Mouse (Mus musculus) brain, adult 10 weeks (tissue): Measurements from ENCODE around the gene Enox1. TPM values are rescaled to one million over a fixed set of nuclear protein-coding genes. Genes with fewer than 3 reads are reported as not detected.

ENCODE experiments used
- polyA plus RNA-seq: library from polyadenylated mRNA; stranded (reverse); fragments of 350-450 nt; fragmentation: Illumina TruSeq; extraction: RNeasy Lipid Tissue Mini Kit (QIAGEN cat#74804); gene quantifications from one replicate; pipeline ENCODE4 v1.2.3, GENCODE M21; 2015; ENCODE audit warnings: low read depth, low replicate concordance

The Enox1 gene
- polyA plus RNA-seq: 23.8 TPM

DNA sequence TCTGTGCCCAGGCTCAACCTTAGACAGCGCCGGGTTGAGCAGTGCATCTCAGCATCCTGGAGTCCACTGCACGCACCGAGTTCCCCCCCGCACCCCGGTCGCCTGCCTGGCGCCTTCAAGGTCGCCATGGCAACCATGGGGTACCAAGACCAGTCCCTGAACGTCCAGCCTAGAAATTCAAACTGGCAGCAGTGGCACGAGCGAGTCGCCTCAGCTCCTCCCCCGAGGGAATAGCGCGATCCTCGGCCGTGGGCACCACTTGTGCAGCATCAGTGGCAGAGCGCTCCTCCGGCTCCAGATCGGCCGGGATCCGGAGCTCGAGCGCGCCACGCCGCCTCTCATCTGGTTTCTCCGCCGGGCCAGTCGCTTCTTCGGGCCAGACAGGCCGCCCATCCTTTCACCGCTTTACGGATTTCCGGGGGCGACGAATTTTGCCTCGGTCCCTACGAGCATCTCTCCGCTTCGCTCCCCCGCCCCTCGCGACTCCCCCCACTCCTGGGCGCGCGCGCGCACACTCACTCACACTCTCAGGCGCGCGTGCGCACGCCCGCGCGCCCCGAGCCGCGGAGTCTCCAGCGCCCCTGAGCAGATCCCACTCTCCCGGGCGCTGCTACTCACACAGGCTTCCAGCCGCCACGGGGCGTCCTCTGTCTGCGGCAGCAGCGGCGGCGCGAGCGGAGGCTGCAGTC is at the start of gene Enox1:
Gene Enox1 (plus strand): TSS at position 542 of the 689 bp plus-strand sequence.

Other genes with a start within 250 kb of the Enox1 start
- 5.5 TPM for gene Ccdc122, start 120.0 kb upstream of the Enox1 start, polyA plus RNA-seq
- 4.3 TPM for gene Lacc1, start 119.9 kb upstream of the Enox1 start, polyA plus RNA-seq